Mouse (Mus musculus): ENCODE results near the gene C4b.
"Not testable (repeated sequence)": the region's sequence is repeated elsewhere in the genome, so short reads cannot be mapped to it uniquely, and the experiment has no call there.

The C4b gene

DNA sequence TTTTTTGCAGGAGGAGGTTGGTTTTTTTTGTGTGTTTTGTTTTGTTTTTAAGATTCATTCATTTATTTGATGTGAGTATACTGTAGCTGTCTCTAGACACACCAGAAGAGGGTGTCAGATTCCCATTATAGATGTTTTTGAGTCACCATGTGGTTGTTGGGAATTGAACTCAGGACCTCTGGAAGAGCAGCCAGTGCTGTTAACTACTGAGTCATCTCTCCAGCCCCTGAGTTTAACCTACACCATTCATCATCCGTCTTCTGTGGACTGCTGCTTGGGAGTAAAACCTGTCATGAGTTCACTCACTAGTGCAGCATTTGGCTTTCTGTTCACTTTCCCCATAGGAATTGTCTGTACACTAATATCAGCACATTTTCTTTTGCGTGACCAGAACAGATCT is 37.2 kb downstream of the C4b start:
- not testable (repeated sequence) for DNase-seq (ENCODE audit: low read depth, low spot score)

DNA sequence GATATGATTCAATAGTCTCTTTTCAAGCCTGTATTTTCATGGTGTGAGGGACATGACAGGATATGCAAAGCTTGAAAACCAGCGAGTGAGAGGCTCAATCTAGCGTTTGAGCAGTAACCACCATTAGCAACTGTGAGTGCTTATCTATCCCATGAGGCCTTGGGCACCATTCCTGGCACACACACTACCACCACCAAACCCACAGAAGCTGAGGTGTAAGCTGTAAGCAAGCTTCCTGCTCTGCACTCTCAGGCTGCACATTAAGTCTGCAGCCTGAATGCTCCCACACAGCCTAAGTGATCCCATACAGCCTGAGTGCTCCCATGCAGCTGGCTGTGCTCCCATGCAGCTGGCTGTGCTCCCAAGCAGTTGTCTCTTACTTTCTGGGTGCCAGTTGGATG is 43.0 kb downstream of the C4b start:
- no peak for DNase-seq (ENCODE audit: low read depth, low spot score)

DNA sequence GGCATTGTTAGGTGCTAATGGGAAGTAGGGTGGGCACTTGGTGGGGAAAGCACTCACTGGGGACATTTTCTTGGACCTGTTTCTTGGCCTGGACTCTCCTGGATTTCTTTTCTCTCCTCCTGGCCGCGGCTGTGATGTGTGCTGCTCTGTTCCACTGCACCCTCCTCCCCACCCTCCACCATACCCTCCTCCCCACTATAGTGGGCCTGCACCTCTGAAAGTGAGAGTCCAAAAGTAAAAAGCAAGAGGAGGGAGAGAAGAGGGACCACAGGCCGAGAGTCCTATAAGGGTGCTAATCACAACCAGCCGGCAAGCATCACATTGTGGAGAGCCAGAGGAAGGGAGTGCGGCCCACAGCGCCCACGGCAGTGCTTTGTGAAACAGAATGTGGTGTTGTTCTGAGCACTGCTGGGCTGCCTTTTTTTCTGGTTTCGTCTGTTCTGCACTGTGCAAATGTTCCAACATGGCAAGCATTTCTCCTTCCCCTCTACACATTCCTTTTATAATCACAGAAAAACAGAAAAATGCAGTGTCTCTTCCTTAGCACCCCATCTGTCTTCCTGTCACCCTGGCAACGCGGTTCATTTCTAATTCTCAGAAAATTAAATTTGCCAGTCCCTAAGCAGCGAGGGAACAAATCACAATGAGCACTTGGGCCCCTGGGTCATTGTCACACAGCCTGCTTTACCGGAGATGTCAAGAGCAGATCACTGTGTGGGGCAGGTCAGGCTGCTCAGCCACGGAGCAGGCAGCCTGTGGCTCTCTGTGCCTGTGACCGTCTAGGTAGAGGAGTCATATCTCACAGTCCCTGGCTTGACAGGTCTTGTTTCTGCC is 43.9 kb downstream of the C4b start:
- no peak for DNase-seq (ENCODE audit: low read depth, low spot score)

DNA sequence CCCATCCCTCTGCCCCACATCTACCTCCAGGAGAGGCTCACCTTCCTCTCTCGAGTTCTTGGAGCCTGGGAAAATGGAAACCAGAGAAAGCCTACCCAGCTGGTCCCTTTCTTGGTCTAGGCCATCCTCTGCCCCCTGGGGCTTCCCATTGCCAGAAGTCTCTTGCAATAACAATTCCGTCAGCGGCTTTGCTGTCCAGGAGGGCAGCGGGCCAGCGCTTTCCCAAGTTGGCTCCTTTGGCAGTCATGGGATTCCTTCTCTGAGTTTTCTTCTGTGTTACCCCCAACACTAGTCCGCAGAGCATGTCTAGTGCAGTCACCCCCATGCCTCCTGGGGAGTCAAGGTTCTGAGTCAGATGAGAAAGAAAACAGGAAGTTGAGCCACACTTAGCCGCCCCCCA is 50.8 kb downstream of the C4b start:
- DNase-seq (ENCODE audit: low read depth, low spot score) = no peak

DNA sequence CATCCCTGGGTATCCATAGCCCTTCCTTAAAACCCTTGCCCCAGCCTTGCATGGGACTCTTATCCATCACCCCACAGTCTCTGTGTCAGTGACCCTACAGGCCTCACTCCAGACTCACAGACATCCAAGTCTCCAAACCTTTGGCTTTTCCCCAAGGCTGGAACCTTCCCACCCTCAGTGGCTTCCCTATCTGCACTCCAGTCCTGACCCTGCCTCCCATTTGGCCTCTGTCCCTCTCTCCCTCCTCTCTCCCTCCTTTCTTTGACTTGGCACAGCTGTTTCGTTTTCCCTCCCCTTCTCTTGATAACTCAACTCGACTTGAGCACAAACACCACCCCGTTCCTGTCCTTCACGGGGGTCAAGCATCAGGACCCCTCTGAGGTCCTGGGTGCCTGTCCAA is 53.2 kb downstream of the C4b start:
- DNase-seq (ENCODE audit: low read depth, low spot score) = no peak

DNA sequence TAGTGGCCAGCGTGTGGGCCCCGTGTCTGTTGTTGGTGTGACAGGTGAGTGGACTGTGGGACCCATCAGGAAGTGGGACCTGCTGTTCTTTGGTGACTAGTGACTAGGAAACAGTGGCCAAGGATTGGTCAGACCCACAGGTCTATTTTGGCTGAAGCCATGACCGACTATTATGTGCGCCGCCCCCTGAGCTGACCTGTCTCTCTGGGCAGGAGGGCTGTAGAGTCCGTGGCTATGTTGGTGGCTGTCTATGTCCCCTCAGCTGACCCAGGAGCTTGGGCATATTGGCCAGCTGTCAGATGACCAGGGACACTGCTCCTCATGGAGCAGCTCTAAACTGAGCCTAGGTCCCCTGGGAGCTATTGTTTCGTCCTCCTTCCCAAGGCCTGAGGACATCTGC is 54.8 kb downstream of the C4b start:
- DNase-seq (ENCODE audit: low read depth, low spot score) = no peak

DNA sequence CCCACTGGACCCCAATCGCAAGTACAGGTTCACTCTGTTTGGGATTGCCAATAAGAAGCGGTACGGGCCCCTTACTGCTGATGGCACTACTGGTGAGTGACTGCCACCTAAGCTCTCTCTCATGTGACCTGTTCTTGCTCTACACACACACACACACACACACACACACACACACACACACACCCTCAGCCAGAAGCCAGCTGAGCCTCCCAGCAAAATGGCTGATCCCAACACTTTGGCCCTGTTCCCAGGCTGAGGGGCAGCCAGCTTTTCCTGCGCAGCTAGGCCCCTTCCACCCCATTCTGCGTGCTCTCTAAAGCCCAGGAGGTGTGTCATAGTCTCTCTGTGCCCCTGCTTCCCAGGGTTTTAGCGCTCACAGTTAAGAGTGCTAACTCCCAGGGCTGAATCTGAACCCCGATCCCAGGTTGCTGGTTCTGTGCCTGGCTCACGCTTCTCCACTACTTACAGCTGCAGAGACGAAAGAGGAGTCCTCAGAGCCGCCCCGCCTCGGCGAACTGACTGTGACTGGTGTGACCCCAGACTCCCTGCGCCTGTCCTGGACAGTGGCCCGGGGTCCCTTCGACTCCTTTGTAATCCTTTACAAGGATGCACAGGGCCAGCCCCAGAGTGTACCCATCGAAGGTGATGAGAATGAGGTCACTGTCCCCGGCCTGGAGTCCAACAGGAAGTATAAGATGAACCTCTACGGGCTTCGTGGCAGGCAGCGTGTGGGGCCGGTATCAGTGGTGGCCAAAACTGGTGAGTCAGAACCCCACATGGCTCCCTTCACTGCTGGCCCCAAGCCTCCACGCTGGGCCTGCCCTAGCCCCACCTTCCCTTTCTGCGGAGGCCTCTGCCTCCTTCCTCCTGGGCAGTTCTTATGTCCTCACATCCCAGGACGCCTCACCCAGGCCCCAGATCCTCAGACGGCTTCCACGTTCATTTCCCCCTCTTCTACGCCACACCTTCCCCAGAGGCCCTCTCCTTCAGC is 58.3 kb downstream of the C4b start:
- no peak for DNase-seq (ENCODE audit: low read depth, low spot score)

DNA sequence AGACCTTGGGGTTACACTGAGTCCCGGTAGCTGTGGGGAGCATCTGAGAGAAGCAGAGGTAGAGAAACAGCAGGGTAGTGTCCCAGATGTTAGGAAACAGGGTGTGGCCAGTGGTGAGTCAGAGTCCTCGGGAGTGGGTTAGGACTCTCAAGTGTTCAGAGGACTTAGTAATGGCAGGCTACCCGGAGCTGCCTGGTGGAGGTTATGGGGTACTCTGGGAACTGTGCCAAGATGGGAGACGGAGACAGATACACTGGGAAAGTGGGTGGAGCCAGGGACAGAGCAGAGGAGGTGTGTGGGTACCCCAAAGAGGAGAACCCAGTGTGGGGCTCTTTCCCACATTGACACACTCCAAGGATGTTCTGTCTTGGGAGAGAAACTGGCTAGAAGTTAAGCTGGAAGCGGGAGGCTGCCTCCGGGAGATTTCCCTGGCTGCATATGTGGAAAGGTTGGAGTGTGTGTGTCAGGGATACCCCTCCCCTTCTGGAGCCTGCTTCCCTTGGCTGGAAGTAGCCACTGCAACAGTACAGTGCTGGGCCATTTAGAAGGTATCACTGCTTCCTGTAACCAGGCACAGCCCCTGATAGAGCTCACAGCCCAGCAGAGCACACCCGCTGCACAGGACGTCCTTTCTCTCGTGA is 59.3 kb downstream of the C4b start:
- DNase-seq (ENCODE audit: low read depth, low spot score) = no peak

DNA sequence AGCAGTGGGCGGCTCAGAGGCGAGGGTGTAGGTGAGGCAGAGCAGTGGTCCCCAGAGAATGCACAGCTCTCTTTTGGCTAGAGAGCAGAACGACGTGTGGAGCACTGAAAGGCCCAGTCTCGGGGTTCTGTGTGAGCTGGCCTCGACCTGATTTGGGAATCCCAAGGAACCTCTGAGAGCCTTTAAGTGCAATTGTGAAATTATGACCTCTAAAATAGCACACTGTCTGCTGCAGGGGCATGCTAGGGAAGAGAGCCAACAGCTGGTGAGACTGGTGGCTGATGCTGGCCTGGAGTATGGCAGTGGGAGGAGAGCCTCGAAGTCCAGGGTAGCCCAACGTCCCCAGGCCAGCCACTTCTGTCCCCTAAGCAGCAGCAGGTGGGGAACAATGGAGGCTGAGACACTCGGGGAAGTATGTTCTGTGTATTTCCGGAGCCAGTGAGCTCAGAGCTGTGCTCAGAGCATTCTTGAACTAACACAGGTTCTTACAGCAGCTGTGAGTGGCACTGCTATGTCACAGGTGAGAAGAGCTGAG is 59.9 kb downstream of the C4b start:
- no peak for DNase-seq (ENCODE audit: low read depth, low spot score)

DNA sequence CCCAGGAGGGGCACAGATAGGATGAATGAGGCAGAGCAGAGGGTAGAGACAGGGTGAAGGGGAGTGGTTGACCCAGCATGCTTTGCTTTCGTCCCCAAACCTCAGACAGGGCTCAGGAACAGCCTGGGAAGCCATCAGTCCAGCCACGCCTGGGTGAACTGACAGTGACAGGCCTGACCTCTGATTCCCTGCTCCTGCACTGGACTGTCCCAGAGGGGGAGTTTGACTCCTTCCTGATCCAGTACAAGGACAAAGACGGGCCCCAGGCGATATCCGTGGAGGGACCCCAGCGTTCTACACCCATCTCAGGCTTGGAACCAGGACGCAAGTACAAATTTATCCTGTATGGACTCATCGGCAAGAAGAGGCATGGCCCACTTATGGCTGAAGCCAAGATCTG is 60.5 kb downstream of the C4b start:
- no peak for DNase-seq (ENCODE audit: low read depth, low spot score)

DNA sequence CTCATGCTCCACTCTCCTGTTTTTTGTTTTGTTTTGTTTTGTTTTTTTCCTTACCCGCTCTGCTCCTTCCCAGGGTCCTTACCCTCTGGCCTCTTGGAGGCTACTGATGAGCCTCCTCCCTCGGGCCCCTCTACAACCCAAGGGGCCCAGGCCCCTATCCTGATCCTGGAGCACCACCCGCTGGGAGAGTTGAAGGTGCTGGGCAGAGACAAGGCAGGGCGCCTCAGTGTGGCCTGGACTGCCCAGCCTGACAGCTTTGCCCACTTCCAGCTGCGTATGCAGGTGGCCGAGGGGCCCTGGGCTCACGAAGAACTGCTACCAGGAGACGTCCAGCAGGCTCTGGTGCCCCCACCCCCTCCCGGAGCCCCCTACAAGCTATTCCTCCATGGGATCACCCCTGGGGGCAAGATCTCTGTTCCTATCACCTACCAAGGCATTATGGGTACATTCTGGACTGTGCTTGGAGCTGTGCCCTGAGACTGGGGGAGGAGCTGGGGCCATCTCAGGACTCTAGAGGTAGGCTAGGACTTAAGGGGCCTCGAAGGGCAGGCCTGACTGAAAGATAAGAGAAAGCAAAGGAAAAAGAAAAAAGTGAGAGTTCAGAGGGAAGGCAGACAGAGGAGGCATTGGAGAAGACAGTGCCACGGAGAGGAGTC is 61.7 kb downstream of the C4b start:
- no peak for DNase-seq (ENCODE audit: low read depth, low spot score)

DNA sequence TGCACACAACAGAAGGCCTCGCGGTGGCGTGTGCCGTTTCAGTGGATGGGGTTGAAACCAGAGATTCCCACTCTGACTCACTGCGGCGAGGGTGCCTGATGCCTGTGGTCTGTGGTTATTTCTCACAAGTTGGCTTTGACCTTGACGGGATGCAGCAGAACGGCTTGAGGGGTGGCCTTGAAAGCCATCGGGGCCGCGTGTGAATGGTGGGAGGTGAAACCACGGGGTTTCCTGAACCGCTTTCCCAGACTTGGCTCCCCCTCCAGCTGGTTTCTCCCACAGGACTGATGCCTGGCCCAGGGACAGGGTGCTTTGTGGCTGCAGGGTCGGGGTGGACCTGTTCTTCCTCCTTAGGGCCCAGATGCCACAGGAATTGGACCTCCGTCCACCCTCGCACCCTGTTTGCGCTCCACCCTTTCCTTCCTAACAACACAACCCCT is 62.5 kb downstream of the C4b start:
- DNase-seq (ENCODE audit: low read depth, low spot score) = no peak

DNA sequence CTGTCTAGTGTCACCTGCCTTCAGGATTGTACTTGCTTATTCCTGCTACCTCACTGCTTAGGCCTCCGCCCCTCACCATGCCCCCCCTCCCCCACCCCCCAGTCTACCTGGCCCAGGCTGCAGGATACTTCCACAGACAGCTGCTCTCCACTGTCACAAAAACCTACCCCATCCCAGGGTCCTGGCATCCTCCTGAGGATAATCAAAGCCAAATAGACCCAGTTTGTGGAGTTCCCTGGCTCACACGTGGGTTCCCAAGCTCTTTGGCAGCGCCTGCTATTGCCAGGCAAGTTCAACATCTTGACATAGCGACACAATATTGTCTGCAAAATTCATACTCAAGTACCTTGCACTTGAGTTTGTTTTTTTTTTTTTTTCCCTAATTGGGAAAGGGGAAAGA is 63.1 kb downstream of the C4b start:
- DNase-seq (ENCODE audit: low read depth, low spot score) = no peak

DNA sequence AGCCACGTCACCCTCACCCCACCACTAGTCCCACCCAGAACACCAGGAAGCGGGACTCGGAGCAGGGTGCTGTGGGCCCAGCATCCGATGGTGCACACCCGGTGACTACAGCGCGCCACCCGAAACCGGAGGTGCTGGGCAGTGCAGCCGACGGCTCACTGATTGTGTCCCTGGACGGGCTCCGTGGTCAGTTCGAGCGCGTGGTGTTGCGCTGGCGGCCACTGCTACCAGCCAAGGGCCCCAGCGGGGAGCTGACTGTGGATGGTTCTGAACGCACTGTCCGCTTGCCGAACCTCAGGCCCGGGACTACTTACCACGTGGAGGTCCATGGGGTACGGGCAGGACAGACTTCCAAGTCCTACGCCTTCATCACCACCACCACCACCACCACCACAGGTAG is 63.5 kb downstream of the C4b start:
- DNase-seq (ENCODE audit: low read depth, low spot score) = no peak
